Mouse (Mus musculus) heart, postnatal 4 days (tissue): ENCODE results near the gene Ccng2. TPM values are rescaled to one million over a fixed set of nuclear protein-coding genes. Genes with fewer than 3 reads are reported as not detected.

Source experiments
- DNase-seq: peaks from one replicate; pipeline ENCODE4 v3.0.0; 2021
- total RNA-seq, 2 experiments: library from RNA; stranded (reverse); gene quantifications; 2 replicates each; pipeline ENCODE4 v1.2.3; 2021

The Ccng2 gene
- total RNA-seq = 10 to 100 TPM; 16.8 to 18.9 TPM

DNA sequence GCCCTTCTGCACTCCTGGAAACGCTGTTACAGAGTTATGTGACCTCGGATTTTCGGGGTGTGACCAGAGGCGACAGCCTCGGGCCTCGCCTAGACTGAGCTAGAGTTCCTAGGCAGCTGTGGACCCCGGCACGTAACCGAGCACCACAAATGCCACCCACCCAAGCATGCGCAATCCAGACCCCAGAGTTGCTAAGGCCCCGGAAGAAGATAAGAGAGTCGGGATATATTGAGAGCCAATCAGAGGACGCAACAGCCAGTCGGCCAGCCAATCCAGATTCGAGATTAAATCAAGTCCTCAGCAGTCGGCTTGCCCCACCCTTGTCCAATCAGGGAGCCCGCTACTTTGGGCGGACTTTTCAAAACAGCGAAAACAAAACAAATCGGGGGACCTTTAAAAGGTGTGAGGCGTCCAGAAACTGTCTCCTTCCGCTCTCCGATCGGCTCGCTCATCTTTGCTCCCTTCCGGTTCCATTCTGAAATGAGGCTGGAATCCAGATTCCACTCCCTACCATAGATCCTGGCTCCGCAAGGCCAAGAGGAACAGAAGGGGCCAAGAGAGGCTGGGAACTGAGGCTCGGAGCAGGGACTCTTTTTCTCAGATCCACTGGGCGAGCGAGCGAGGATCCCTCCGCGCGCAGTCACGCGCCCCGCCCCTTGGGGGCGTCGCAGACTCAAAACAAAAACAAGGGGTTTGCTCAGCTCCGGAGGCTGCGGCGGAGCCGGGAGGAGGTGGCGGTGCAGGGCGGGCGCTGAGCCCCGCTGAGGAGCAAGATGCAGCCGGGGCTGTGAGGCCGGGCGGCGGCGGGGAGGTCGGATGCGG, at the start of gene Ccng2:
Ccng2 (plus strand) TSS at position 375 of the 822 bp plus-strand sequence.
- peak; percentile 98 for DNase-seq

DNA sequence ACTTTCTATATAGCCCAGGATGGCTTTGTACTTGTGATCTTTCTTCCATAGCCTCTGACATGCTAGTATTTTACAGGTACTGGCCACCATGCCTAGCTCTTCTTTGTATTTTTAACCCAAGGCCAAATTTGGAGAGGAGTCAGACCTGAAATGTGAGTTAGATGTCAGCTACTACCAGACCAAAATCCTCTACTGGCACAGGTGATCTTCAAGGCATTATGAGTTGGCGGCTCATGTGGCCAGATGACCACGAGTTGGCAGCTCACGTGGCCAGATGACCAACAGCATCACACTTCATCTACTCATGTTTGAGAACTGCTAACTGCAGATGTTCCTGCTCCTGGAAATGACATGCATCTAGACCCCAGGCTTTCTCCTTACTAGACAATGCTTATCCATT, 48.7 kb upstream of the Ccng2 start:
- DNase-seq = no peak

DNA sequence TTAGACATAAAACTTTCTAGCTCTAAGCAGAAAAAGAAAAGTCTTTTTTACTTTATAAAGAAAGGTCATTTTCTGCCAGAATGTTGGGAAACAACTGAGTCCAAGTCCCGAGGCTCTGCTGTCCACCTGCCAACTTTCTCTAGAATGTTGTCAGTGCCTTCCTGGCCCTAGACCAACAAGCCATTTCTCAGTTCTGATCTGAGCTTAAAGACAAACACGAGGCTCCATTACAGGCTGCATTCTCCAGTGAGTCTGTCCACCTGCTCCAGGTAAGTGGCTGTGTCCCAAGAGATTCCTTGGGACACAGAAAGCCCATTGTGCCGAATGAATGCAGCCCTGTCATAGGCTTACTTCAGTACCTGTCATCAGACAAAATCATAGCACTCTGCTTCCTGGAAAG, 45.4 kb upstream of the Ccng2 start:
- peak; percentile 40 for DNase-seq

- DNase-seq = no peak
Measured at GRCm38 (mm10) chr5:93224549-93224948, 42.5 kb upstream of the Ccng2 start.

DNA sequence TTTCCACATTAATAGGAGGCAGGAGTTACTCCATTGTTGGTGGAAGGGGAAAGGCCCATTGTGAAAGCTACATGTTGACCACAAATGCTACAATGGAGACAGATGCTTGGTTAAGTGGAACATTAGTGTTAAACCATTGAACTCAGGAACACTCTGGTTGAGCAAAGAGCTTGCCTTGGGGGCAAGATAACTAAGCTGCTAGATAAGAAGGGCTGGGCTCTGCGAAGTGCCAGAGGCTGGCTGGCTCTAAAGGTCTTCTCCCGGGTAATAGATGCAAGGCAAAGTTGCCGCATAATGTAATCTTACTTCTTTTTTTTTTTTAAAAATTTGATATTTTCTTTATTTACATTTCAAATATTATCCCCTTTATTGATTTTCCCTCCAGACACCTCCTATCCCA, 39.9 kb upstream of the Ccng2 start:
- DNase-seq = no peak

DNA sequence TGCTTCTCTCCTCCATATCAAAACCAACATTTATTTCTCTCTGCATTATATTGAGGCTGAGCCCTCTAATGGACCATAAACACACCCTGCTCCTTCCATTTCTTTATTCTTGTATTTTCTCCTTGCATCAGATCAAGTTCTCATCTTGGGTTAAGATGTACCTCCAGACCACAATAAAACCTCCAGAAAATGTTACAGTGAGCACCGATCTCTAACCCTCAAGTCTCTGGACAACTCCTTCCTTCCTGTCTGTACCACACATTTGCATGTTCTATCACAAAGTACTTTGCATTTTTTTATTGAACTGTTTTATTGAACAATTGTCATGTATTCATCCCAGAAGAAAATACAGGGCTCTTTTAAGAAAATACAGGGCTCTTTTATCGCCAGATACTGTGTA, 37.5 kb upstream of the Ccng2 start:
- no peak for DNase-seq

- DNase-seq = no peak
Measured at GRCm38 (mm10) chr5:93231721-93232120, 35.3 kb upstream of the Ccng2 start.

GRCm38 (mm10) chr5:93232838-93233237, 34.2 kb upstream of the Ccng2 start:
- DNase-seq = no peak

- no peak for DNase-seq
Measured at GRCm38 (mm10) chr5:93234130-93234529, 32.9 kb upstream of the Ccng2 start.

DNA sequence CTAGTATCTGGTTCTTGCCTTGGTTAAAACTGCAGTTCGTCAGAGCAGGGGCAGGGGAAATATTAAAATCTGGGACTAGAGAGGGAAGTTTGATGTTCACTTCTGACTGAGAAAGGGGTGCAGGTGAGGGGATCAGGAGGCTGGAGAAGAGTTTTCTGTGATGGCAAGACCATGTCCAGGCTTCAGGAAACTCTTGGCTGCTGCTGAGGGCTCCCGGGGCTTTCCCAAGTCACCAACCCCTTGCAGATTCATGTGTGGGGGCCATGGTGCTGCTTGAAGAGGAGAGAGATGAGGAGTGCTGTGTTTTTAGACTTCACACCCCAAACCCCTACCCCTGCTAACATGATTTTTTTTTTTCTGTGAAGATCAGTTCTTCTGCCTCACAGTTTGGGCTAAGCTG, 32.5 kb upstream of the Ccng2 start:
- no peak for DNase-seq

GRCm38 (mm10) chr5:93235888-93236287, 31.2 kb upstream of the Ccng2 start:
- no peak for DNase-seq

- DNase-seq = no peak
Measured at GRCm38 (mm10) chr5:93236541-93236940, 30.5 kb upstream of the Ccng2 start.

DNA sequence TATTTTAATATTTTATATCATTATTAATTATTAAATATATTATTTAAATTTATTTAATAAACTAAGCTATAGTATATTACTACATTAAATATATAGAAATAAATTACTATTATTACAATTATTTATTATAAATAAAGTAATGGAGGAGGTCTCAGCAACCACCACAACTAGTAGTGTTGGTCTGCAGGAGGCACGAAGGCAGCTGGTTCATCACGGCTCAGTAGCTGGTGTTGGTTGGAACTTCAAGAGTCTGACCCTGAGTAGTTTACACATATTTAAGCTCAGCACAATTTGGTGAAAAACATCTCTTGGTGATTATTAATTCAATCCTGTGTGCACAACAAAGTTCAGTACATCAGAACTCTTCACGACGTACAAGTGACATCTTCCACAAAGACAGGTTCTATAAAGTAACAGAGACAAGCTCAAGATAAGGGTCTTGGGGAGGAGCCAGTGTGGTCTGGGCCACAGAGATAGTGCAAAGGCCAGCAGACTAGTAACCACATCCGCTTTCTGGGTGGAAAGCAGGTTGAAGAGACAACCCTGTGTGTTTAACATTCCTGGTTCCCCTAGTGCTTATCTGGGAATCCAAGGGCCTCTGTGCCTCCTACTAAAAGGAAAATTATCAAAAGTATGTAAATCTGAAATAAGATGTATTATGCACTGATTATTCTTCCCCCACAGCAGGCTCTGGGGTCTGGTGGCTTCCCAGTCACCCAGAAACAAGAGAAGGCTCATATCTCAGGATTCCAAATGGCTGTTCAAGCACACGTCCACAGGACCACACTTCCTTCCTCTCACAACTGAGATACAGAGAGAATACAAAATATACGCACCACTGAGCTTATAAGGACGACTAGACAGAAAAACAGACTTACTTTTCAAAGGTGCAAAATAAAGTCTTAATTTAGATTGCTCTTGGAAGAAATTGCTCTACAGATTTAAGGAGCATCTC, 27.2 kb upstream of the Ccng2 start:
- no peak for DNase-seq

GRCm38 (mm10) chr5:93245280-93245679, 21.8 kb upstream of the Ccng2 start:
- DNase-seq = no peak

GRCm38 (mm10) chr5:93249940-93250578, 17.0 kb upstream of the Ccng2 start:
- no peak for DNase-seq

GRCm38 (mm10) chr5:93251001-93251760, 15.9 kb upstream of the Ccng2 start:
- peak; percentile 14 for DNase-seq

- DNase-seq = no peak
Measured at GRCm38 (mm10) chr5:93255759-93256265, 11.2 kb upstream of the Ccng2 start.

- DNase-seq = no peak
Measured at GRCm38 (mm10) chr5:93256820-93257405, 10.1 kb upstream of the Ccng2 start.

- no peak for DNase-seq
Measured at GRCm38 (mm10) chr5:93259349-93259748, 7.7 kb upstream of the Ccng2 start.

DNA sequence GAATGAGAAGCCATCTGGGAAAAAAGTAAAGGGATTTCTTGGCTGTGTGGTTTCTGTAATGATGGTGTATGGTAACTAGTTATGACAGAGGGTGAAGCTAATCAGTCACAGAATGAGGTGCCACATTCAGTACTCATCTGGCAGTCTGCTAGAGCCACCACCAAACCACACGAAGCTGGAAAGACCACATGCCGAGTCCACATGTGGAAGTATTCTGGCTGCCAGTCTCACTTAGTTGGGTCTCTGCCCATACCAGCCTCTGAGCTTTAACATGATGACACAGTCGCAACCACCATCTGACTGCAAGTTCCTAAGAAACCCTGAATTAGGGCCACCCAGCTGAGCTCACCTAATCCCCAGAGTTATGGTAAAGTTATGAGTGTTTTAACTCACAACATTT, 6.1 kb upstream of the Ccng2 start:
- DNase-seq = no peak

DNA sequence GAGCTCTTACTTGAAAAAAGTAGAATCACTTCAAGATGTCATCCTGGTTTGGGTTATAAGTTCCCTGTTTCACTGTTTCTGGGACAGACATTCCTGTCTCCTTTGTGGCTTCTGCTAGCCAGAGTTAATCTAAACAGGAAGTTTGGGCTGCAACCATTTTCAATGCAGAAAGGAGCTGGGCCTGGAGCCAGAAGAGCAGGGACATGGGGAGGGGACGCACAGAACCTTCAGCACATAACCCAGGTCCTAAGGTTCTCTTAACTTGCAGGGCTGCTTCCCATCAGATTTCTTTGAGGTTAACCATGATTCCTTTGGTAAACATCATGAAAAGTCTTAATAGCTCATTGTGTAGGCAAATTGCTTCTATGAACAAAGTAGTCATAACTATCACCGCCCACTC, 4.3 kb upstream of the Ccng2 start:
- peak; percentile 43 for DNase-seq
